Mouse (Mus musculus) E14TG2a.4 (cell line): ENCODE results near the gene Myo10.

Source experiments
- CTCF ChIP-seq: conservative IDR thresholded peaks from 2 replicates; pipeline ENCODE4 v1.5.1; 2014; ENCODE audit warnings: low read length
- NANOG ChIP-seq: IDR thresholded peaks from 2 replicates; pipeline ENCODE4 v1.6.1; 2014; ENCODE audit warnings: borderline replicate concordance, low read length, mixed read lengths

DNA sequence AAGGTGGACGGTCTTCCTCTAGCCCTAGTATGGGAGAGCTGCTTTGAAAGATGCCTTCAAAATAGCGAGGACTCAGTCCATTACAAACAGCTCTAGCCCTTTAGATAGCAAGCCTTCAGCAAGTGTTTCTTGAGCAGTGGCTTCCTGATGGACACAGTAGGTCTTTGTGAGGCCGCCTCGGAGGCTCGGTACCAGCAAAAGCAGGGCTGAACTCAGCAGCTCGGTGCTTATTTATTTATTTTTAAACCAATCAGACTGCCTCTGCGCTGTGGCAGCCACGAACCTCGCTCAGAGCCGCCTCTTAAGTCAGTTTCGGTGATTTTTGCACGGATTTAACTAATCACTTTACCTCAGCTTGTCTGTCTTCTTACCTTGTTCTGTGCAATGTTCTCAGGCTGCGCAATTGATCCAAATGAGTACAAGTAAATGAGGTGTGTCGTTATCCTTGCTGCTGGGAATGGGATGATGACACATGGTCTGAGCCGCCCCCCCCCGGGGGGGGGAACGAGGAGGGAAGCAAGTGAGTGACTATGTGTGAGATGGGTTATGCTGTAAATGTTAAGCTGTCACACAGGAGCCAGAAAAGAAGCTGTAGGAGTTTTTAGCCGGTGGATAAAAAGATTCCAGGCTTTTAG, 232.1 kb downstream of the Myo10 start:
- TF ChIP-seq CTCF = no peak
- TF ChIP-seq NANOG = no peak
